Mouse (Mus musculus): ENCODE measurements around the gene Krtap29-1.

DNA sequence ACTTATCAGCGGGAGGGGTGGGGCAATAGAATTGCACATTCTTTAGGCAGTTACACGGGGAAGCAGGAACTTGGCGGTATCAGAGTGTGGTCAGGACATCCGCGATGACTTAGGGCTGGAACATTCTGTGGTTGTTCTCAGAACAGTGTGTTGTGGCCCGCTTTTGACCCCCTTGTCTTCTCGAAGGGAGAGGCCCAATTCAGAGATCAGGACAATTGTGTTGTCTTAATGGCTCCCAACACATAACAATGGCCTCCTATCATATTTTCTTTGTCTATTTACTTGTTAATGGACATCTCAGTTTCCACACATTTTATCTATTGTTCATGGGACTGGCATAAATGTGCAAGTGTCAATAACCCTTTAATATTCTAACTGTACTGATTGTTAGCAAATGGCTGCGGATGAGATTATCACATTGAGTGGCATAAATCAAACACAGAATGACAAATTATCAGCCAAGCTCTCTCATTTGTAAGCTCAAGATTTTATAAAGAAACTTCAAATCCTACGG lies 41.0 kb downstream of the Krtap29-1 start:
- TF ChIP-seq CTCF (IDR thresholded peaks at IDR 0.05; ENCODE audit: low read depth, low read length), result no peak
- no peak for TF ChIP-seq TAL1 (conservative IDR thresholded peaks at IDR 0.05; ENCODE audit: low read depth, low read length)

Measured in G1E (cell line).